Mouse (Mus musculus): ENCODE measurements around the gene Psg16.

DNA sequence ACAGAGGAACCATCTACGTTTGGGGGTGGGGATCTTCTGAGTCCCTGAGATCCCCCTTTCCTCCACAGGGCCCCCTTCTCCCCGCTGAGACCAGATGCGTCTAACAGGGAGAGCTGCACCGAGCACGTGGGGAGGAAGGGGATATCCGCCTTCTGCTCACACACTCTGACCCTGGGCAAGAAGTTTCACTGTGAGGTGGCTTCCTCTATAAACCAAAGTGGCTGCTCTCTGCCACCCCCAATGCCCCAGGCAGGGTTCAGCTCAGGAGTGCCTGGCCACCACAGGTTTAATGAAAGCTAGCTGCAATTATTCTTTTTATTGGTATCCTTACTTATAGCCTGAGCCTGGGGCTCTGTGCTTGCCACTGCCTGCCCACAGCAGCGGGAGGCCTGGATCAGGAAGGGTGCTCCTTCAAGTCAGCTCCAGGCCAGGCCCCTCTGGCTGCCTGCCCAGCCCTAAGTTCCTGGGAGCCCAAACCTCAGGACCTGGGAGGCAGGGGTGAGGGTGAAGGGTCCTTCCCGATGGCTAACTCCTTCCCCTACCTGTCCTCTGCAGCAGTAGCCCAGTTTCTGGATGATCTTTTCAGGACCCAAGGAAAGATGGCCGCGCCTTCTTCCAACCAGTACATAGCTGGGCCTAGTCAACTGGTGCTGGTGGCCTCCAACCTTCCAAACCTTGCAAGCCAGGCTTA, 48.9 kb upstream of the Psg16 start:
- TF ChIP-seq CTCF (IDR thresholded peaks at IDR 0.05; ENCODE audit: low read depth) (no peak), EP300 (optimal IDR thresholded peaks at IDR 0.05) (no peak)

Measured in stomach, postnatal 0 days (tissue).